Mouse (Mus musculus): ENCODE results near the gene Tmem240. TPM values are rescaled to one million over a fixed set of nuclear protein-coding genes. Genes with fewer than 3 reads are reported as not detected.
A peak's percentile ranks its signal among the peaks of the same experiment; 100 is the strongest.

The Tmem240 gene
- polyA plus RNA-seq, 1 experiment from 2014 or later = 1.4 TPM

GRCm38 (mm10) chr4:155774280-155774754 lies 39.7 kb downstream of the Tmem240 start, which contains the start of gene Vwa1:
TSS of gene Vwa1 (minus strand) at chr4:155774698.
- Histone ChIP-seq H3K4me3 (peak within 1 kb of the TSS; percentile 43), H3K4me1 (peaks cover 48% of the 10 kb centered on the region), H3K4me2 (peak within 1 kb of the TSS; percentile 83), H3K9ac (peak within 1 kb of the TSS; percentile 54), H3K9me3 (no peaks in the 10 kb centered on the region), H3K27ac (peak within 1 kb of the TSS; percentile 75), H3K27me3 (peaks cover 16% of the 10 kb centered on the region; the same call in 1 of the 2 replicates), H3K36me3 (no peaks in the 10 kb centered on the region)
- WGBS = under 1% methylated on average over 35 of the region's 35 CpGs
- ATAC-seq (ENCODE audit: insufficient number of reproducible peaks, insufficient read depth, low FRiP score, low TSS enrichment, low read depth) = peak; percentile 81

- H3K27me3 ChIP-seq = peaks cover 16% of the 10 kb centered on the region; the same call in 1 of the 2 replicates
- peak overlapping the region; percentile 83 for H3K4me2 ChIP-seq
- no peaks in the 10 kb centered on the region for H3K36me3 ChIP-seq
- H3K9me3 ChIP-seq = no peaks in the 10 kb centered on the region
- H3K27ac ChIP-seq = peak overlapping the region; percentile 75
- WGBS = 49% methylated on average over 9 of the region's 9 CpGs
- peak overlapping the region; percentile 54 for H3K9ac ChIP-seq
- H3K4me1 ChIP-seq = peaks cover 41% of the 10 kb centered on the region
- peak overlapping the region; percentile 43 for H3K4me3 ChIP-seq
- no peak for ATAC-seq (ENCODE audit: insufficient number of reproducible peaks, insufficient read depth, low FRiP score, low TSS enrichment, low read depth)
These were observed 40.6 kb downstream of the Tmem240 start for GRCm38 (mm10) chr4:155774971-155775740.

- Histone ChIP-seq H3K9me3 (no peaks in the 10 kb centered on the region), H3K4me2 (no peak overlapping the region), H3K27ac (peak overlapping the region; percentile 75; the same call in 1 of the 2 replicates), H3K36me3 (no peaks in the 10 kb centered on the region), H3K9ac (no peak overlapping the region), H3K4me3 (no peak overlapping the region), H3K4me1 (peaks cover 37% of the 10 kb centered on the region), H3K27me3 (peaks cover 15% of the 10 kb centered on the region; the same call in 1 of the 2 replicates)
- 78% methylated on average over 3 of the region's 3 CpGs for WGBS
- ATAC-seq (ENCODE audit: insufficient number of reproducible peaks, insufficient read depth, low FRiP score, low TSS enrichment, low read depth) = no peak
These were observed 41.3 kb downstream of the Tmem240 start for GRCm38 (mm10) chr4:155775855-155776254.

GRCm38 (mm10) chr4:155776704-155777335 lies 42.2 kb downstream of the Tmem240 start:
- no peaks in the 10 kb centered on the region for H3K36me3 ChIP-seq
- no peaks in the 10 kb centered on the region for H3K9me3 ChIP-seq
- no peak overlapping the region for H3K4me2 ChIP-seq
- no peak overlapping the region for H3K4me3 ChIP-seq
- H3K9ac ChIP-seq = no peak overlapping the region
- peaks cover 38% of the 10 kb centered on the region for H3K4me1 ChIP-seq
- H3K27ac ChIP-seq = no peak overlapping the region
- 17% methylated on average over 2 of the region's 2 CpGs for WGBS
- H3K27me3 ChIP-seq = peaks cover 10% of the 10 kb centered on the region; the same call in 1 of the 2 replicates
- ATAC-seq (ENCODE audit: insufficient number of reproducible peaks, insufficient read depth, low FRiP score, low TSS enrichment, low read depth) = no peak

- H3K9ac ChIP-seq = no peak overlapping the region
- no peaks in the 10 kb centered on the region for H3K36me3 ChIP-seq
- WGBS = 73% methylated on average over 2 of the region's 2 CpGs
- H3K4me3 ChIP-seq = no peak overlapping the region
- H3K27me3 ChIP-seq = peaks cover 9% of the 10 kb centered on the region; the same call in 1 of the 2 replicates
- no peak overlapping the region for H3K27ac ChIP-seq
- H3K4me1 ChIP-seq = peaks cover 38% of the 10 kb centered on the region
- H3K4me2 ChIP-seq = no peak overlapping the region
- no peak for ATAC-seq (ENCODE audit: insufficient number of reproducible peaks, insufficient read depth, low FRiP score, low TSS enrichment, low read depth)
- no peaks in the 10 kb centered on the region for H3K9me3 ChIP-seq
These were observed 43.2 kb downstream of the Tmem240 start for GRCm38 (mm10) chr4:155777816-155778215.

GRCm38 (mm10) chr4:155779498-155779897 lies 44.9 kb downstream of the Tmem240 start:
- Histone ChIP-seq H3K4me1 (peaks cover 24% of the 10 kb centered on the region), H3K4me2 (no peak overlapping the region), H3K4me3 (no peak overlapping the region), H3K9ac (no peak overlapping the region), H3K36me3 (no peaks in the 10 kb centered on the region), H3K27me3 (no peaks in the 10 kb centered on the region), H3K27ac (no peak overlapping the region), H3K9me3 (no peaks in the 10 kb centered on the region)
- WGBS = 86% methylated on average over 4 of the region's 4 CpGs
- no peak for ATAC-seq (ENCODE audit: insufficient number of reproducible peaks, insufficient read depth, low FRiP score, low TSS enrichment, low read depth)

- H3K9ac ChIP-seq = no peak overlapping the region
- no peak overlapping the region for H3K27ac ChIP-seq
- H3K4me3 ChIP-seq = no peak overlapping the region
- WGBS = 37% methylated on average over 6 of the region's 6 CpGs
- no peaks in the 10 kb centered on the region for H3K27me3 ChIP-seq
- no peak for ATAC-seq (ENCODE audit: insufficient number of reproducible peaks, insufficient read depth, low FRiP score, low TSS enrichment, low read depth)
- H3K4me1 ChIP-seq = peaks cover 16% of the 10 kb centered on the region
- no peaks in the 10 kb centered on the region for H3K36me3 ChIP-seq
- H3K9me3 ChIP-seq = no peaks in the 10 kb centered on the region
- no peak overlapping the region for H3K4me2 ChIP-seq
These were observed 46.3 kb downstream of the Tmem240 start for GRCm38 (mm10) chr4:155780895-155781294.

GRCm38 (mm10) chr4:155783486-155784080 lies 49.0 kb downstream of the Tmem240 start:
- Histone ChIP-seq H3K27ac (no peak overlapping the region; the same call in 1 of the 2 replicates), H3K9me3 (no peaks in the 10 kb centered on the region), H3K4me3 (peak overlapping the region; percentile 66), H3K4me1 (peaks cover 10% of the 10 kb centered on the region), H3K36me3 (no peaks in the 10 kb centered on the region), H3K4me2 (peak overlapping the region; percentile 66), H3K27me3 (no peaks in the 10 kb centered on the region), H3K9ac (peak overlapping the region; percentile 85)
- 40% methylated on average over 16 of the region's 16 CpGs for WGBS
- ATAC-seq (ENCODE audit: insufficient number of reproducible peaks, insufficient read depth, low FRiP score, low TSS enrichment, low read depth) = 0 out of 2 replicates have a peak, but pooled peaks have one; percentile 6

GRCm38 (mm10) chr4:155784081-155784701 lies 49.6 kb downstream of the Tmem240 start:
- no peaks in the 10 kb centered on the region for H3K36me3 ChIP-seq
- under 1% methylated on average over 52 of the region's 52 CpGs for WGBS
- ATAC-seq (ENCODE audit: insufficient number of reproducible peaks, insufficient read depth, low FRiP score, low TSS enrichment, low read depth) = peak; percentile 60; the same call in 1 of the 2 replicates

GRCm38 (mm10) chr4:155785246-155785645 lies 50.6 kb downstream of the Tmem240 start:
- Histone ChIP-seq H3K4me2 (no peak overlapping the region), H3K36me3 (no peaks in the 10 kb centered on the region), H3K9ac (no peak overlapping the region), H3K4me3 (no peak overlapping the region), H3K27ac (no peak overlapping the region), H3K4me1 (peaks cover 10% of the 10 kb centered on the region), H3K9me3 (no peaks in the 10 kb centered on the region), H3K27me3 (no peaks in the 10 kb centered on the region)
- ATAC-seq (ENCODE audit: insufficient number of reproducible peaks, insufficient read depth, low FRiP score, low TSS enrichment, low read depth) = no peak
- WGBS = 73% methylated on average over 10 of the region's 10 CpGs

More at GRCm38 (mm10) chr4:155784081-155784701, 49.6 kb downstream of the Tmem240 start:
- Histone ChIP-seq H3K4me3 (peak overlapping the region; percentile 66), H3K4me2 (peak overlapping the region; percentile 66), H3K27me3 (no peaks in the 10 kb centered on the region), H3K4me1 (peaks cover 10% of the 10 kb centered on the region), H3K27ac (peak overlapping the region; percentile 81), H3K9me3 (no peaks in the 10 kb centered on the region), H3K9ac (peak overlapping the region; percentile 85)

- Histone ChIP-seq H3K4me1 (peaks cover 9% of the 10 kb centered on the region), H3K4me3 (peak within 1 kb of the TSS; percentile 66), H3K27ac (no peak within 1 kb of the TSS), H3K9me3 (no peaks in the 10 kb centered on the region), H3K4me2 (peak within 1 kb of the TSS; percentile 66), H3K9ac (peak within 1 kb of the TSS; percentile 85; the same call in 1 of the 2 replicates), H3K27me3 (no peaks in the 10 kb centered on the region), H3K36me3 (no peaks in the 10 kb centered on the region)
- no peak for ATAC-seq (ENCODE audit: insufficient number of reproducible peaks, insufficient read depth, low FRiP score, low TSS enrichment, low read depth)
- 55% methylated on average over 5 of the region's 5 CpGs for WGBS
These were observed 51.2 kb downstream of the Tmem240 start, which contains the start of gene Tmem88b for GRCm38 (mm10) chr4:155785819-155786218. TSS of gene Tmem88b (minus strand) at chr4:155785874.

All from embryonic facial prominence, embryonic 13.5 days (tissue).